Mouse (Mus musculus) stomach, postnatal 0 days (tissue): ENCODE results near the gene Ccdc173.

ENCODE experiments used
- CTCF ChIP-seq: IDR thresholded peaks from 2 replicates; pipeline ENCODE4 v1.5.1; 2016; ENCODE audit warnings: antibody characterized with exemption, low read depth, mild to moderate bottlenecking, moderate library complexity
- EP300 ChIP-seq: optimal IDR thresholded peaks from 2 replicates; pipeline ENCODE3; 2016; ENCODE audit warnings: antibody characterized with exemption

DNA sequence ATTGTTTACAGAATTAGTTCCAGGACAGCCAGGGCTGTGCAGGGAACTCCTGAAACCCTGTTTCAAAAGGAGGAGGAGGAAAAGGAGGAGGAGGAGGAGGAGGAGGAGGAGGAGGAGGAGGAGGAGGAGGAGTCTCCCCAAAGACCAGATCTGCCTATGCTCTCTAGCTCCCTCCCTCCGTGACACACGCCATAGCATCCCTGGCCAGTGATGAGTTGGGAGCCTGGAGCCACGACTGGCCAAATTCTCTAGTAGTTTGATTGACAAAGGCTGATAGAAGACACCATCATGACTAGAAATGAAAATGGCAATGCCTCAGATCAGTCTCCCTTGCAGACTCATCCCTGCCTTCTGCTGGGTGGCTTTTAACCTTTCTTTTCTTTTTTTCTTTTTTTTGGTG lies 48.6 kb upstream of the Ccdc173 start:
- TF ChIP-seq CTCF = peak; percentile 45
- TF ChIP-seq EP300 = no peak
